Mouse (Mus musculus): Measurements from ENCODE around the gene Pls1.
A peak's percentile ranks its signal among the peaks of the same experiment; 100 is the strongest.

Pls1 gene

GRCm38 (mm10) chr9:95805449-95805848 is 39.7 kb downstream of the Pls1 start:
- DNase-seq (ENCODE audit: low read depth in 1 of 2, low spot score in 2 of 2) = no peak

- no peak for DNase-seq (ENCODE audit: low read depth in 1 of 2, low spot score in 2 of 2)
Observed at GRCm38 (mm10) chr9:95803783-95804182, 41.3 kb downstream of the Pls1 start.

DNA sequence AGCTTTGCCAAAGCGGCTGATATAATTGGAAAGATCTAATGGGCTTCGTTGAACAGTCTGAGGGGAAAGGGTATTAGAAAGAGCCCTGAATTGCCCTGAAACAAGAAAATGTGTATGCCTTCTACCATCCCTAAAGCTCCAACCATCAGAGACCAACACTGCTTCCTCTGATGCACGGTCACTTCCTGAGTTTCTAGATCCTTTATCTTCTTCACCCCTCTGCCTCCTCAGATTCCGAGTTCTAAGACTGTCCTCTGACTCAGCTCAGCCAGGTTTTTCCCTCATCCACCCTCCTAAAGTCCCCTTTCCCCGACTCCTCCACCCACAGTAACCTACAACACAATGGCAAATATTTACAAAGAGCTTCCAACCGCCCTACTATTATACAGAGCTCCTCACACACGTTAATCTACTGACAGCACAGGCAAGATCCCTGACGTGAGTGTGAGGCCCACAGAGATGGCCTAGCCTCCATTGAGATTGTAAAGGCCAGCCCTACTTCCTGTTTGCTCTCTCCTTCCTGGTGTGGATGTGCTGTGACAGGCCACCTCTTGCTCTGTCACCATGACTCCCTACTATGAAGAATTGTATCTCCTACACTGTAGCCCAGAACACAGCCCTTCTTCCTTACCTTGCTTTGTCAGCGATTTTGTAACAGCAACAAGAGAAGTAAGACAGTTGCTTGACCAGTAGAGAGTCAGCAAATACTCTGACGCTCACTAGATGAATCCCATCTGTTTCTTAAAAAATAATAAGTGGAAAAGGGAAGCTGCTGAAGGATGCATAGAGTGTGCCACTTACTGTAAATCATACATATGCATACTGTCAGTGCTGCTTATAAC is 43.3 kb downstream of the Pls1 start:
- no peak for DNase-seq (ENCODE audit: low read depth in 1 of 2, low spot score in 2 of 2)

DNA sequence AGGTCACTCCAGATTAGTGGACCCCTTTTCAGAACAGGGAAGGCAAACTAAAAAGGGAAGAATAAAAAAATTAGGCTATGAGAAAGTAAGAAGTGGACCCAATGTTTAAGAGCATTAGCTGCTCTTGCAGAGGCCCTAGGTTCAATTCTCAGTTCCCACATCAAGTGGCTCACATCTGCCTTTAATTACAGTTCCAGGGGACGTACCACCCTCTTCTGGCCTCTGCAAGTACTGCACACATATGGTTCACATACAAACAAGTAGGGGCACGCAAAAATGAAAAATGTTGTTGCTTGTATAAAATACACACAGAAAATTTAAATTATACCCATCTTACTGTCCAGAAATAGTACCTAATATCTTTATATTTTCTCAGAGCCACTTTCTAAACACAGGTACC is 48.8 kb downstream of the Pls1 start:
- DNase-seq (ENCODE audit: low read depth in 1 of 2, low spot score in 2 of 2) = no peak

DNA sequence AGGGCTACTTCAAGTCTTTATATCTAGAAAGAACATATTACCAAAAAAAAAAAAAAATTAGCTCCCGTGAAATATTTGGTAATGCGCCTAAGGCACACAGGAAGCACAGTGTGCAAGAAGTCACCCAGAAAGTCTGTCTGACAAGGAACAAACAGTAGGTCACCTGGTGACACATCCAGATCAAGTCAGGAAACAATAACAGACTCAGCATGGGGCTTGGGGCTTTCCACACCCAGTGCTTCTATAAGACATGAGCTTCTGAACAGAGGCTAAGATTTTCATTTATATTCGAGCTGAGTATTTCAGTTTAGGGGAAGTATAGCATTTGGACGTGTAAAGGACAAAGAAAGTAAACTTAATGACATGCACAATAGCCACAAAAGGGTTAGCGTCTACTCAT is 49.3 kb downstream of the Pls1 start:
- no peak for DNase-seq (ENCODE audit: low read depth in 1 of 2, low spot score in 2 of 2)

- no peak for DNase-seq (ENCODE audit: low read depth in 1 of 2, low spot score in 2 of 2)
Observed at GRCm38 (mm10) chr9:95795077-95795784, 49.9 kb downstream of the Pls1 start.

DNA sequence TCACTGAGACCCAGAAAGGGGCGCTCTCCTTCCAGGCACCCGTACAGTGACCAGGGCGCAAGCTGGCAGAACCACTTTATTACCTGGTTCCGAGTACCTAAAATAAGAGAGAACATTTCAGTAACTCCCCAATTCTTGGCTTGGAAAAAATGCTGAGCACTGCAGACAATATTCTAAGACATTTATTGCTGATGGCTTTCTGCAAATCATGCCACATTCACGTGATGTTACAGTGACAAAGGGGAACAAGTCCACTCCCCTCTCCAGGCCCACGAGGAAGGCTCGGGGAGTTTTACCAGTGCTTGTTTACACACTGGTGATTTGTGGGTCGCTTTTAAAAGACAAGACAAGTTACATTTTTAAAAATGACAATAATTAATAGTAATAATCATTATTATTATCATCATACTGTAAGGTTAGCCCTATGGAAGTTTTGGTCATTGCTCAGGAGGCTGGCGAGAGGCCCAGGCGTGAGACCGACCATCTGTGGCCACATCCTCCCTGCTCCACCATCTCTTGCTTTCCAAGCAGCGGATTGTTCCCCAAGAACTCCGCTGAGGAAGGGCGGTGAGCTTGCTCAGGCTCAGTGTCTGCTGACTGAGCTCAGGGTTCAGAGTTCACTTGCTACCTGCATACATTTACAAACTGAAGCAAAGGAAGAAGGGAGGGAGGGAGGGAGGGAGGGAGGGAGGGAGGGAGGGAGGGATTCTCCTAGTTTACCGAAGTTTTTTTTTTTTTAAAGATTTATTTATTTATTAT is 50.9 kb downstream of the Pls1 start:
- DNase-seq (ENCODE audit: low read depth in 1 of 2, low spot score in 2 of 2) = no peak

- no peak for DNase-seq (ENCODE audit: low read depth in 1 of 2, low spot score in 2 of 2)
Observed at GRCm38 (mm10) chr9:95784888-95785511, 60.1 kb downstream of the Pls1 start.

GRCm38 (mm10) chr9:95783646-95784293 is 61.3 kb downstream of the Pls1 start:
- no peak for DNase-seq (ENCODE audit: low read depth in 1 of 2, low spot score in 2 of 2)

- DNase-seq (ENCODE audit: low read depth in 1 of 2, low spot score in 2 of 2) = no peak
Observed at GRCm38 (mm10) chr9:95771671-95772070, 73.4 kb downstream of the Pls1 start.

DNA sequence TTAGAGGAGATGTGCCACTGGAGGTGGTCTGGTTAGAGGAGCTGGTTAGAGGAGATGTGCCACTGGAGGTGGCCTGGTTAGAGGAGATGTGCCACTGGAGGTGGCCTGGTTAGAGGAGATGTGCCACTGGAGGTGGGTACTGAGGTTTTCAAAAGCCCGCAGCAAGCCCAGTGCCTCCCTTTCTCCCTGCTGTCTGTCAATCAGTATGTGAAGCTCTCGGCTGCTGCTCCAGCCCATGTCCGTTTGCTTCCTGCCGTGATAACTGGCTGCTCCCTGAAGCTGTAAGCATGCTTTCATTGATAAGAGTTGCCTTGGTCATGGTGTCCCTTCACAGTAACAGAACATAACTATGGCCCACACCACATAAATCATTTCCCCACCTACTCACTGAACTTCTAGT is 81.9 kb downstream of the Pls1 start:
- DNase-seq (ENCODE audit: low read depth in 1 of 2, low spot score in 2 of 2) = no peak

DNA sequence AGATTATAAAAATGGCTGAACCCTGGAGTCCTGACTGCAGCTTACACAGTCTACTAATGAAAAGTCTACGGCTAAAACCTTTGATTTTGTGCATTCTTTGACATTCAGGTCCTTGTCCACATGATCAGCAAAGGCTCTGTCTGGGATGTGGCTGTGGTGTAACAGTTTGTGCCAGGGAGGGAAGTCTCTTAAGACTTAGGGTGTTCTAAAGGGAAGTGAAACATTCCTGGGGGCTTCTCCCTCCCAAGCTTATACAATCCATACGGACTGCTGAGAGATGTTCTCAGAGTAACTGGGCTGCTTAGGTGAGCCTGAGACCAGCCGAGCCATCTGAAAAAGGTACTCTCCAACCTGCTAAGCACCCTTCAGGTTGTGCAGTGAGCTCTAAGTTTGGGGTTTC is 82.9 kb downstream of the Pls1 start:
- no peak for DNase-seq (ENCODE audit: low read depth in 1 of 2, low spot score in 2 of 2)

DNA sequence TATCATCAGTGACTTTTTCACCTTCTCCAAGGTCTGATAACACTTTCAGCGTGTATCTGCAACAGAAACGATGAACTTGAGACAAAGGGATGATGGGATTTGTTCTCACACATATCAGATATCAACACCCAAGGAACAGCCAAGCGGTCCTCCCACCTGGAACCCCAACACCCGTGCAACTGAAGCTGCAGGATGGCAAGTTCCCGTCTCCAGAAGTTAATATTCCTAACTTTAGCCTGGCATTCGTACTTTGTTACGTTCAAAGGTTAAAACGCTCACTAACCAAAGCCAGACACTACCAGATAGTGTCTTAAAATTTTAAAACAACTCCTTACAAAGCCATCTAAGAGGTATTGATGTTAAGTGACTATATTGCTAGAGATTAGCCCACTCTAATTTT is 83.7 kb downstream of the Pls1 start:
- DNase-seq (ENCODE audit: low read depth in 1 of 2, low spot score in 2 of 2) = no peak

DNA sequence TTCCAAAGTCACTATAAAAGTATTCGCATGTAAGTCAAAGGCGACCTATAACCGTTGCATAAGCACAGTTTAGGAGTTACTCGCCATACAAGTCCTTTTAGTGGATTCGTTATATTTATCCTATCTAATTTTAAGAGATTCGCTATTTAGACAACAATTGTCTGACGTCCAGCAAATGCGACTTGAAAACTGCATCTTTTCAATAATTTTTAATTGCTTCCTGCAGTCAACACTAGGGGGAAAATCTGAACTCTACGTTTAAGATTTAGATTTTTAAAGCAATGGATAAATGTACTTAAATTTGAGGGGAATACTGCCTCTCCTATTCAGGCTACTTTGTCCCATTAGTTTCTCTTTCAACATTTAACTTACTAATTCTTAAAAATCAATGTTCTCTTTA is 94.4 kb downstream of the Pls1 start:
- DNase-seq (ENCODE audit: low read depth in 1 of 2, low spot score in 2 of 2) = no peak

GRCm38 (mm10) chr9:95750037-95750511 is 95.0 kb downstream of the Pls1 start, which contains the start of gene Trpc1:
Trpc1 (minus strand) TSS chr9:95750375.
- peak in 1 of 2 experiments; percentile 24 for DNase-seq (ENCODE audit: low read depth in 1 of 2, low spot score in 2 of 2)

DNA sequence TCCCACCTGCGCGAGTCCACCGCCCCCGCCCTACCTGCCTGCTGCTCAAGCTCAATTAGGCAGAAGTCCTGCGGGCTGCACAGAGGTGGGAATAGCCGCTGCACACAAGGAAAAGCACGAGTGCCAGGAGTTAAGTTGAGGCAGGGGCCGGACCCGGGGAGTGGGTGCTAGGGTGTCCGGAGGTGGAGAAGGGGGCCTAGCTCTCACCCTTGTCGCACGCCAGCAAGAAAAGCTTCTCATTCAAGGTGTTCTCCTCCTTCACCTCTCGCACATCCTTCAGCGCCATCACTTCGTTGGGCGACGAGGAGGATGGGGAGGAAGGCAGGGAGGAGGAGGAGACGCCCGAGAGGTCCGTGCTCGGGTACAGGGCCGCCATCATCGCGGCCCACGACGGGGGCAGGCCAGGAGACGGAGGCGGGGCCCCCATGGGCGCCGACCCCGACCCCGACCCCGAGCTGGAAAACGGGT is 95.6 kb downstream of the Pls1 start:
- no peak for DNase-seq (ENCODE audit: low read depth in 1 of 2, low spot score in 2 of 2)

DNA sequence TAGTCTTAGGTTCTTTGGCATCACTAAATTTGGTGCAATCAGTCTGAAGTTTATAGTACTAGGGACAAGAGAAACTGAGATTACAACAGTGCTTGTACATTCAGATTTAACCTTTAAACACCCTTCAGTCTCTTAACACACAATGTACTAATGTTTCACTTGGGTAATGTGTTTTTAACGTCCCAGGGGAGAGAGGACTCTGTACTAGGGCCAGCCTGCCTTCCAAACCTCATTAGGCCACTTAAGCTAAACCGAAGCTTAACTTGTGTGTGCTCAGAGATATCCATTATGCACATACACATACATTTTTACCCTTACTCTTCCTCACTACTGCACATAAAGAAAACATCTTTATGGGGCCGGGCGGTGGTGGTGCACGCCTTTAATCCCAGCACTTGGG is 97.8 kb downstream of the Pls1 start:
- DNase-seq (ENCODE audit: low read depth in 1 of 2, low spot score in 2 of 2) = no peak

GRCm38 (mm10) chr9:95744845-95745613 is 100.1 kb downstream of the Pls1 start:
- no peak for DNase-seq (ENCODE audit: low read depth in 1 of 2, low spot score in 2 of 2)

DNA sequence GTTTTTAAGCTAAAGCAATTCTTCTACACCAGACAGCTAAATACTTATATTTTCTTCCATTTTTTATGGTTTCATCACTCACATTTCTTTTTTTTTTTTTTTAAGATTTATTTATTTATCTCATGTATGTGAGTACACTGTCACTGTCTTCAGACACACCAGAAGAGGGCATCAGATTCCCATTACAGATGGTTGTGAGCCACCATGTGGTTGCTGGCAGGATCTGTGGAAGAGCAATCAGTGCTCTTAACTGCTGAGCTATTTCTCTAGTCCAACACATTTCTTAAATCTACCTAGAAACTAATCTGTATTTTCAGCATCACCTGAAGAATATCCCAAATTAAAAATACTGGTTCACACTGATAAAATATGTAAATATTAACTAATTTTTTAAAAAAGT is 108.9 kb downstream of the Pls1 start:
- no peak for DNase-seq (ENCODE audit: low read depth in 1 of 2, low spot score in 2 of 2)

DNA sequence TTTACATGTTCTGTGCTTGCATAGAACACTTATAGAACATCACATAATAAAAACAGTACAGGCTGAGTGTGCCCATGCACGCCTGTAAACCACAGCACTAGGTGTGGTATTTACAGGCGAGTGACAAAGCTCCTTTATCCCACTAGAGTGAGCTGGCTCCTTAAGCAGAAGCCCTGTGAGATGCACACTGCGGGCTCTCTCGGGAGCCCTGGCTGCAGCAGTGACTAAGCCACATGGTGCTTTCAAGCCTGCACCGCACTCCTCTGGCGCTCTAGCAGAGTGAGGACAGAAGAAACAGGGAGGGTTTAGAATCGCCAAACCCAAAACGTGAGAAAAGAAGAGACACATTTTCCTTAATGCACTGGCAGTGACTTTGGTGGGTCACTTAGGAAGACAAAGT is 132.5 kb downstream of the Pls1 start:
- no peak for DNase-seq (ENCODE audit: low read depth in 1 of 2, low spot score in 2 of 2)
